Mouse (Mus musculus) spleen, adult 10 weeks (tissue): ENCODE data around the gene Ppm1d. TPM values are rescaled to one million over a fixed set of nuclear protein-coding genes. Genes with fewer than 3 reads are reported as not detected.

Experiments used
- polyA plus RNA-seq: library from polyadenylated mRNA; stranded (reverse); fragments of 350-450 nt; fragmentation: Illumina TruSeq; extraction: RNeasy Lipid Tissue Mini Kit (QIAGEN cat#74804); gene quantifications from one replicate; pipeline ENCODE4 v1.2.3, GENCODE M21; 2015; ENCODE audit warnings: low replicate concordance; ENCODE audit not compliant: insufficient read depth

Ppm1d gene
- polyA plus RNA-seq, result 22.1 TPM

DNA sequence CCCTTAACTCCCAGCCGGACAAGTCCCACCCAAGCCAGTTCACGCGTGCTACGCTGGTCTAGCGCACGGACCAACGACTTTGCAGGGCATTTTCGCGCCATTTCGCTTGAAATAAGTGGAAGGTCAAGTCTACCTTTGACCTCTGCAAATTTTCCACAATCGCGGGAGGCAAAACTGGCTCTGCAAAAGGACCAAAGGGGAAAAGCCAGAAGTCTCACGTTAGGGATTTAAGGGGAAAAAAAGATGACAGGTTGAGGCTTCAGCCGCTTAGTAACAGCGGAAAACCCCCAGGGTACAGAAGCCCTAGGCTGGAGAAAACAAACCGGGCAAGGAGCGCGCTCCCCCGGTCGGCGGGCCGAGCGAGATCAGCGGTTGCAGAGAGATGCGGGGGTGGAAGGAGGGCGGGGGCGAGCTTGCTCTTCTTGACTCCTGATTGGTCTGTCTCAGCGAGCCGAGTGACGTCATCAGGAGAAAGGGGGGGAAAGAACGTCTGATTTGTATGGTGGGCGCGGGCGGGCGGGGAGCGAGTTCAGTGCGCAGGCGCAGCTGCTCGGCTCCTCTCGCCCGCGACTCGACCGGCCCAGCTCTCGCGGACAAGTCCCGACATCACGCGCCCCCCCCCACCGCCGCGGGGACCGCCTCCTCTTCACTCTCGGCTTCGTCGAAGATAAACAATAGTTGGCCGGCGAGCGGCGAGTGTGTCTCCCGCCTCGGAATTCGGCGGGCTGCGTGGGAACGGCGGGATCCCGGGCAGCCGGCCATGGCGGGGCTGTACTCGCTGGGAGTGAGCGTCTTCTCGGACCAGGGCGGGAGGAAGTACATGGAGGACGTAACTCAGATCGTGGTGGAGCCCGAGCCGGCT is at the start of gene Ppm1d:
Ppm1d (plus strand) TSS at position 532 of the 862 bp plus-strand sequence.

DNA sequence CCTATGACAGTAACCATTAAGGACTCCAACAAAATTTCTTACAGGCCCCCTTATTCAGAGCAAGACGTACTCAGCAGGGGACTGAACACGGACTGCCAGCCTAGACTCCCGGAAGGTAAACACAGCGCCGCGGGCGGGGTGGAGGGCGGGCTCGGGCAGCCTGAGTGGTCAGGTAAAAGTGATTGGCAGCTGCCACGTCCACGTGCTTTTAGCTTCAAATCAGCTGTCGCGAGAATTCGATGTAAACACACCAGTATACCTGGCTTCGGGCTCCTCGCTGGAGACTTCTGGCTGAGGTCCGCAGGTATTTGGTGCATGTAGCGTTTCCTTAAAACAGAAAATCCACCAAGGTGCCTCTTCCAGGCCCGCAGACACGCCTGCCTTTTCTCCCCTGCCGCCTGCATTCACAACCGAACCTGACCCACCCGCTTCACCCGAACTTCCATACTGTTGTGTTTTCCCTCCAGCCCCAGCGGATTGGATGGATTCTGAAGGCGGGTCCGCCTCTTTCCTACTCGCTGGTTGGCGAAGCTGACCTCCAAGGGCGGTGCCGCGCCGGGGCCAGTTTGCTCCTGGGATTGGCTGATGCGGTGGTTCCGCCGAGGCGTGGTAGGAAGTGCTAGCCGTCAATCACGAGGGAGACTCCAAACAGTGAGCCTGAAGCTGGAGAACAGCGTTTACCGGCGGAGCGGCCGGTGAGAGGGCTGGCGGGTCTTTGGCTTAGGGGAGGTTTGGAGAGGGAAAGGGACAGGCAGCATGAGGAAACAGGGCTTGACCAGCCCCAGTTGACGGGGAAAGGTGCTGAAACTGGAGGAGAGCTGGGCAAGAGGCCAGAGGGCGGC is 41.7 kb downstream of the Ppm1d start, which contains the start of gene Bcas3:
Bcas3 (plus strand) TSS at position 629 of the 842 bp plus-strand sequence.

Other genes with a start within 250 kb of the Ppm1d start
- 34.2 TPM for gene Usp32, start 171.1 kb upstream of the Ppm1d start, polyA plus RNA-seq
- gene 1700125H20Rik, start 140.8 kb upstream of the Ppm1d start, polyA plus RNA-seq, result not detected
- gene Appbp2, start 76.1 kb upstream of the Ppm1d start, polyA plus RNA-seq, result 33.8 TPM
- gene Bcas3, start 41.9 kb downstream of the Ppm1d start, polyA plus RNA-seq, result 19.4 TPM